Mouse (Mus musculus): ENCODE results near the gene Paox.
A peak's percentile ranks its signal among the peaks of the same experiment; 100 is the strongest.

GRCm38 (mm10) chr7:140078711-140079110, 36.9 kb upstream of the Paox start:
- TF ChIP-seq POLR2A (IDR thresholded peaks at IDR 0.05; ENCODE audit: borderline replicate concordance, extremely low read depth, insufficient read depth, insufficient read length, poor library complexity, severe bottlenecking), result no peak
- peak; percentile 84 for TF ChIP-seq CTCF (IDR thresholded peaks at IDR 0.05; ENCODE audit: borderline replicate concordance, extremely low read depth, insufficient read depth, insufficient read length)

Data from brain, embryonic 14.5 days (tissue).